Mouse (Mus musculus) midbrain, embryonic 13.5 days (tissue): ENCODE measurements around the gene Tmem150a. TPM values are rescaled to one million over a fixed set of nuclear protein-coding genes. Genes with fewer than 3 reads are reported as not detected.

Experiments
- ATAC-seq: fragments of 200-750 bp; cut with Nextera tagmentation; 2 replicates; pipeline ENCODE4 v1.8.0; 2017; ENCODE audit warnings: mild to moderate bottlenecking, moderate TSS enrichment, moderate library complexity
- H3K27ac ChIP-seq: fragments of 300-500 bp; sonication (generic); 2 replicates; pipeline ENCODE4 v1.5.1; 2015; ENCODE audit warnings: inconsistent platforms, mild to moderate bottlenecking, moderate library complexity
- H3K27me3 ChIP-seq: fragments of 300-500 bp; sonication (generic); 2 replicates; pipeline ENCODE4 v1.6.1; 2015; ENCODE audit warnings: mild to moderate bottlenecking, inconsistent platforms
- H3K36me3 ChIP-seq: fragments of 300-500 bp; sonication (generic); 2 replicates; pipeline ENCODE4 v1.6.1; 2015; ENCODE audit warnings: mild to moderate bottlenecking, inconsistent platforms
- H3K4me1 ChIP-seq: fragments of 300-500 bp; sonication (generic); replicated peaks from 2 replicates; pipeline ENCODE4 v1.6.1; 2015; ENCODE audit warnings: inconsistent platforms
- H3K4me2 ChIP-seq: fragments of 300-500 bp; sonication (generic); replicated peaks from 2 replicates; pipeline ENCODE4 v1.6.1; 2015; ENCODE audit warnings: moderate library complexity, mild to moderate bottlenecking, inconsistent platforms
- H3K4me3 ChIP-seq: fragments of 300-500 bp; sonication (generic); replicated peaks from 2 replicates; pipeline ENCODE4 v1.5.1; 2015; ENCODE audit warnings: mild to moderate bottlenecking, inconsistent platforms
- H3K9ac ChIP-seq: fragments of 300-500 bp; sonication (generic); replicated peaks from 2 replicates; pipeline ENCODE4 v1.6.1; 2015; ENCODE audit warnings: mild to moderate bottlenecking, inconsistent platforms
- H3K9me3 ChIP-seq: fragments of 300-500 bp; sonication (generic); 2 replicates; pipeline ENCODE4 v1.6.1; 2016; ENCODE audit warnings: mild to moderate bottlenecking, inconsistent platforms
- WGBS: fragments of 180-500 bp; shearing (Covaris S2); methylation state at CpG from one replicate; pipeline ENCODE4 v1.1.7; 2015; 5-methylcytosine and 5-hydroxymethylcytosine counted together
- polyA plus RNA-seq: library from polyadenylated mRNA; unstranded; fragments of >200 nt; fragmentation: Nextera tagmentation; extraction: Ambion mirVana; gene quantifications from 2 replicates; pipeline ENCODE4 v1.2.1, GENCODE M21; 2015

Tmem150a gene
- polyA plus RNA-seq, 1 experiment from 2014 or later: 11.5 TPM

- Histone ChIP-seq H3K4me1 (peaks cover 4% of the 10 kb centered on the region; the same call in 1 of the 2 replicates), H3K9ac (peak within 1 kb of the TSS; percentile 58), H3K4me2 (peak within 1 kb of the TSS; percentile 62), H3K9me3 (no peaks in the 10 kb centered on the region), H3K27ac (no peak within 1 kb of the TSS), H3K27me3 (peaks cover 30% of the 10 kb centered on the region), H3K4me3 (peak within 1 kb of the TSS; percentile 40), H3K36me3 (no peaks in the 10 kb centered on the region)
- peak; percentile 70 for ATAC-seq
- 2% methylated on average over 49 of the region's 49 CpGs for whole genome bisulfite sequencing
Measured at GRCm38 (mm10) chr6:72380131-72380770, 25.0 kb downstream of the Tmem150a start, which contains the start of gene Vamp5. TSS of gene Vamp5 (minus strand) at chr6:72380468.

GRCm38 (mm10) chr6:72382494-72382893 is 27.2 kb downstream of the Tmem150a start:
- no peaks in the 10 kb centered on the region for H3K9me3 ChIP-seq
- no peak overlapping the region for H3K27ac ChIP-seq
- peaks cover 30% of the 10 kb centered on the region for H3K27me3 ChIP-seq
- peaks cover 4% of the 10 kb centered on the region; the same call in 1 of the 2 replicates for H3K4me1 ChIP-seq
- no peak overlapping the region for H3K4me2 ChIP-seq
- H3K36me3 ChIP-seq: no peaks in the 10 kb centered on the region
- ATAC-seq: no peak
- H3K9ac ChIP-seq: no peak overlapping the region
- WGBS: 86% methylated on average over 6 of the region's 6 CpGs
- no peak overlapping the region for H3K4me3 ChIP-seq

- H3K36me3 ChIP-seq: no peaks in the 10 kb centered on the region
- 83% methylated on average over 6 of the region's 6 CpGs for WGBS
- peaks cover 30% of the 10 kb centered on the region for H3K27me3 ChIP-seq
- H3K9ac ChIP-seq: no peak overlapping the region
- no peak overlapping the region for H3K4me3 ChIP-seq
- ATAC-seq: no peak
- no peak overlapping the region for H3K4me2 ChIP-seq
- H3K4me1 ChIP-seq: peaks cover 4% of the 10 kb centered on the region; the same call in 1 of the 2 replicates
- no peak overlapping the region for H3K27ac ChIP-seq
- H3K9me3 ChIP-seq: no peaks in the 10 kb centered on the region
Measured at GRCm38 (mm10) chr6:72383142-72383820, 28.0 kb downstream of the Tmem150a start.

- H3K9ac ChIP-seq: no peak overlapping the region
Measured at GRCm38 (mm10) chr6:72383952-72384351, 28.7 kb downstream of the Tmem150a start.

GRCm38 (mm10) chr6:72385258-72385657 is 30.0 kb downstream of the Tmem150a start:
- no peak overlapping the region for H3K27ac ChIP-seq
- H3K36me3 ChIP-seq: no peaks in the 10 kb centered on the region
- H3K27me3 ChIP-seq: peaks cover 13% of the 10 kb centered on the region
- no peak overlapping the region for H3K4me2 ChIP-seq
- H3K9me3 ChIP-seq: no peaks in the 10 kb centered on the region
- WGBS: 89% methylated on average over 4 of the region's 4 CpGs
- peaks cover 12% of the 10 kb centered on the region for H3K4me1 ChIP-seq
- no peak overlapping the region for H3K9ac ChIP-seq
- ATAC-seq: no peak
- no peak overlapping the region for H3K4me3 ChIP-seq

More at GRCm38 (mm10) chr6:72383952-72384351, 28.7 kb downstream of the Tmem150a start:
- H3K27me3 ChIP-seq: peaks cover 26% of the 10 kb centered on the region
- no peak for ATAC-seq
- 96% methylated on average over 7 of the region's 7 CpGs for WGBS
- H3K4me1 ChIP-seq: peaks cover 4% of the 10 kb centered on the region; the same call in 1 of the 2 replicates
- no peaks in the 10 kb centered on the region for H3K9me3 ChIP-seq
- no peak overlapping the region for H3K4me2 ChIP-seq
- no peak overlapping the region for H3K4me3 ChIP-seq
- H3K36me3 ChIP-seq: no peaks in the 10 kb centered on the region
- no peak overlapping the region for H3K27ac ChIP-seq

GRCm38 (mm10) chr6:72386561-72386960 is 31.3 kb downstream of the Tmem150a start:
- Histone ChIP-seq H3K9ac (no peak overlapping the region), H3K27me3 (peaks cover 11% of the 10 kb centered on the region), H3K4me1 (peaks cover 12% of the 10 kb centered on the region), H3K27ac (no peak overlapping the region), H3K9me3 (no peaks in the 10 kb centered on the region), H3K4me2 (no peak overlapping the region), H3K36me3 (no peaks in the 10 kb centered on the region), H3K4me3 (no peak overlapping the region)
- no peak for ATAC-seq
- WGBS: 92% methylated on average over 2 of the region's 2 CpGs

GRCm38 (mm10) chr6:72387816-72388215 is 32.6 kb downstream of the Tmem150a start:
- Histone ChIP-seq H3K9me3 (no peaks in the 10 kb centered on the region), H3K4me2 (no peak overlapping the region), H3K4me3 (no peak overlapping the region), H3K36me3 (no peaks in the 10 kb centered on the region), H3K9ac (no peak overlapping the region), H3K4me1 (peaks cover 12% of the 10 kb centered on the region), H3K27ac (no peak overlapping the region), H3K27me3 (peaks cover 10% of the 10 kb centered on the region; the same call in 1 of the 2 replicates)
- WGBS: 73% methylated on average over 3 of the region's 3 CpGs
- ATAC-seq: no peak

GRCm38 (mm10) chr6:72388266-72388665 is 33.0 kb downstream of the Tmem150a start:
- Histone ChIP-seq H3K9me3 (no peaks in the 10 kb centered on the region), H3K27me3 (peaks cover 12% of the 10 kb centered on the region), H3K4me3 (no peak overlapping the region), H3K4me2 (no peak overlapping the region), H3K36me3 (no peaks in the 10 kb centered on the region), H3K9ac (no peak overlapping the region), H3K4me1 (peaks cover 12% of the 10 kb centered on the region), H3K27ac (no peak overlapping the region)
- 74% methylated on average over 10 of the region's 10 CpGs for WGBS
- ATAC-seq: no peak

GRCm38 (mm10) chr6:72388791-72389329 is 33.6 kb downstream of the Tmem150a start:
- Histone ChIP-seq H3K9me3 (no peaks in the 10 kb centered on the region), H3K4me1 (peaks cover 12% of the 10 kb centered on the region), H3K4me2 (no peak overlapping the region), H3K27ac (no peak overlapping the region), H3K27me3 (peaks cover 12% of the 10 kb centered on the region), H3K9ac (no peak overlapping the region), H3K36me3 (no peaks in the 10 kb centered on the region), H3K4me3 (no peak overlapping the region)
- ATAC-seq: no peak
- 95% methylated on average over 6 of the region's 6 CpGs for WGBS

GRCm38 (mm10) chr6:72389471-72389940 is 34.3 kb downstream of the Tmem150a start:
- Histone ChIP-seq H3K4me1 (peaks cover 12% of the 10 kb centered on the region), H3K9ac (peak overlapping the region; percentile 15), H3K4me2 (peak overlapping the region; percentile 50), H3K4me3 (peak overlapping the region; percentile 28), H3K9me3 (no peaks in the 10 kb centered on the region), H3K27me3 (peaks cover 12% of the 10 kb centered on the region), H3K36me3 (no peaks in the 10 kb centered on the region), H3K27ac (no peak overlapping the region)
- WGBS: 35% methylated on average over 13 of the region's 13 CpGs
- peak; percentile 43; the same call in 1 of the 2 replicates for ATAC-seq

GRCm38 (mm10) chr6:72389941-72390771 is 34.9 kb downstream of the Tmem150a start, which contains the start of gene Vamp8:
TSS of gene Vamp8 (minus strand) at chr6:72390703.
- H3K9me3 ChIP-seq: no peaks in the 10 kb centered on the region
- peak within 1 kb of the TSS; percentile 50 for H3K4me2 ChIP-seq
- H3K9ac ChIP-seq: peak within 1 kb of the TSS; percentile 15
- peaks cover 12% of the 10 kb centered on the region for H3K27me3 ChIP-seq
- H3K27ac ChIP-seq: no peak within 1 kb of the TSS
- WGBS: 2% methylated on average over 32 of the region's 33 CpGs
- H3K36me3 ChIP-seq: no peaks in the 10 kb centered on the region
- ATAC-seq: peak; percentile 70
- H3K4me3 ChIP-seq: peak within 1 kb of the TSS; percentile 28
- peaks cover 12% of the 10 kb centered on the region for H3K4me1 ChIP-seq
